Mouse (Mus musculus) kidney, embryonic 16.5 days (tissue): Measurements from ENCODE around the gene Gm10139. TPM values are rescaled to one million over a fixed set of nuclear protein-coding genes. Genes with fewer than 3 reads are reported as not detected.
"Not testable (repeated sequence)": the region's sequence is repeated elsewhere in the genome, so short reads cannot be mapped to it uniquely, and the experiment has no call there.

ENCODE experiments used
- ATAC-seq: fragments of 200-750 bp; cut with Nextera tagmentation; 2 replicates; pipeline ENCODE4 v1.8.0; 2017; ENCODE audit warnings: moderate TSS enrichment; ENCODE audit not compliant: low FRiP score, low TSS enrichment
- H3K27ac ChIP-seq: fragments of 300-500 bp; sonication (generic); 2 replicates; pipeline ENCODE4 v1.5.1; 2014; ENCODE audit warnings: low read length
- H3K27me3 ChIP-seq: fragments of 300-500 bp; sonication (generic); 2 replicates; pipeline ENCODE4 v1.6.1; 2014; ENCODE audit warnings: low read length, control low read depth, mixed read lengths; ENCODE audit not compliant: insufficient read depth
- H3K36me3 ChIP-seq: fragments of 300-500 bp; sonication (generic); 2 replicates; pipeline ENCODE4 v1.6.1; 2014; ENCODE audit warnings: low read length, control low read depth, mixed read lengths; ENCODE audit not compliant: insufficient read depth
- H3K4me1 ChIP-seq: fragments of 300-500 bp; sonication (generic); 2 replicates; pipeline ENCODE4 v1.6.1; 2014; ENCODE audit warnings: low read length, control low read depth, mixed read lengths; ENCODE audit not compliant: insufficient read depth
- H3K4me2 ChIP-seq: fragments of 300-500 bp; sonication (generic); replicated peaks from 2 replicates; pipeline ENCODE4 v1.6.1; 2014; ENCODE audit warnings: low read depth, low read length
- H3K4me3 ChIP-seq: fragments of 300-500 bp; sonication (generic); 2 replicates; pipeline ENCODE4 v1.5.1; 2014; ENCODE audit warnings: mild to moderate bottlenecking, low read length
- H3K9ac ChIP-seq: fragments of 300-500 bp; sonication (generic); replicated peaks from 2 replicates; pipeline ENCODE4 v1.6.1; 2014; ENCODE audit warnings: low read length
- H3K9me3 ChIP-seq: fragments of 300-500 bp; sonication (generic); 2 replicates; pipeline ENCODE4 v1.6.1; 2016; ENCODE audit warnings: low read length, control low read depth
- WGBS: fragments of 180-500 bp; shearing (Covaris S2); extraction: QIAGEN DNeasy Blood & Tissue Kit; methylation state at CpG from one replicate; pipeline ENCODE4 v1.1.7; 2014; 5-methylcytosine and 5-hydroxymethylcytosine counted together
- polyA plus RNA-seq: library from polyadenylated mRNA; unstranded; fragments of >200 nt; fragmentation: Nextera tagmentation; extraction: Ambion mirVana; gene quantifications from 2 replicates; pipeline ENCODE4 v1.2.1, GENCODE M21; 2015

The Gm10139 gene
- not detected in 2 replicates for polyA plus RNA-seq

GRCm38 (mm10) chr13:65512378-65512777, at the start of gene Gm10139:
Gene Gm10139, plus strand, starts transcription at chr13:65512678.
- ATAC-seq, H3K4me1 ChIP-seq, H3K27ac ChIP-seq, H3K27me3 ChIP-seq, H3K36me3 ChIP-seq, H3K4me3 ChIP-seq, H3K9me3 ChIP-seq, H3K9ac ChIP-seq, H3K4me2 ChIP-seq: not testable (repeated sequence)
- no CpG with 5 or more reads among the region's 3 CpGs for WGBS

GRCm38 (mm10) chr13:65557636-65558035, 45.2 kb downstream of the Gm10139 start:
- WGBS, result 79% methylated on average over 4 of the region's 4 CpGs

More at GRCm38 (mm10) chr13:65557636-65558035, 45.2 kb downstream of the Gm10139 start:
- not testable (repeated sequence) for ATAC-seq, H3K27ac ChIP-seq, H3K4me1 ChIP-seq, H3K4me3 ChIP-seq, H3K9ac ChIP-seq, H3K9me3 ChIP-seq, H3K27me3 ChIP-seq, H3K36me3 ChIP-seq, H3K4me2 ChIP-seq

Other genes starting within 250 kb of the Gm10139 start
- gene Zfp369, start 233.9 kb upstream of the Gm10139 start, polyA plus RNA-seq, result 9.2 and 11.5 TPM in 2 replicates